Mouse (Mus musculus): Measurements from ENCODE around the gene Ifitm10.

Ifitm10 gene

GRCm38 (mm10) chr7:142391108-142391507, 17.6 kb upstream of the Ifitm10 start:
- no peak for DNase-seq (ENCODE audit: extremely low spot score, low spot score)

DNA sequence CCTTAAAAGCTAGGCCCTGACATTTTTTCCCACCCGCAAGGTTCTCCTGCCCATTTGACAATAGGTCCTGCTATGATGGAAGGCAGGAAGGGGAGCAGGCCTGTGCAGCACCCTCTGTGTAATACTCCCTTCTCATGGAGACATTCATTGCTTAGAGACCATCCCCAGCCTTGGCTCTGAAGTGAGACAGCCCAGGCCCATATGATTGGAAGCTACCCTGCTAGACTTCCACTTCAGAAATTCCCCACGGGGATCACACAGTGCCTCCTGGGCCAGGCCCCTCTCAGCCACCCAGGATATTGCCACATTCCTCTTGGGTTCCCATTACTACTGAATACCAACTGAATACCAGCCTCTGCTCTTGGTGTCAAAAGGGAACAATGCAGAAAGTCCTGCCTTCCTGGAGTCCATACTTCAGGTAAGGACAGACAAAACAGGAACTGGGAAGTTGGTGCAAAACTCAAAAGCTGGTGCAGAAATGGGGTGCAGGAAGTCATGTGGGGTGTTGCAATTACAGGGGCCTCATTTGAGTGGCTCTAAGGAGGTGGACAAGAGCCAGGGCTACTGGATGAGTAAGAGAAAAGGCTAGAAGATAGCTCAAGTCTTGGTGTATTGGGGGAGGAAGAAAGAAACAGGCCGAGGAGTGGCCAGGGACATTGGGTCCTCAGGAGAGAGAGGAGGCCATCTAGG, 16.6 kb upstream of the Ifitm10 start:
- no peak for DNase-seq (ENCODE audit: extremely low spot score, low spot score)

GRCm38 (mm10) chr7:142388740-142389139, 15.2 kb upstream of the Ifitm10 start:
- no peak for DNase-seq (ENCODE audit: extremely low spot score, low spot score)

DNA sequence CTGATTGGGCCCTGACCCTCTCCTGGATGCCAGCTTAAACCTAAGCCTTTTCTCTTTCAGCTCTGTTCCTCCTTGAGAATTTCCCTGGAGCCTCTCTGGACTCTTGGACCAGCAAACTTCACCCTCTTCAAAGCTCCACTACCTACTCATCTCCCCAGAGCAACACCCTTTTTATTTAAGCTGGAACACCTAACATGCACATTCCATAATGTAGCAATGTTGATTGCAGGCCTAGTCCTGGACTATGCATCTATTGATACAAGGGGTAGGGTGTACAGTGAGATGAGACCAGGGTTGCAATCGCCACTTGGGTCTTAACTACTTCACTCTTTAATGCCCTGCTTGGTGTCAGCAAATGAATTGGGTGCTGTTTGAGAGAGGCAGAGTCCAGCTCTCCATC, 14.6 kb upstream of the Ifitm10 start:
- no peak for DNase-seq (ENCODE audit: extremely low spot score, low spot score)

GRCm38 (mm10) chr7:142387419-142388148, 14.0 kb upstream of the Ifitm10 start, which contains the start of gene Ctsd:
Gene Ctsd, minus strand, starts transcription at chr7:142388038.
- peak; percentile 98 for DNase-seq (ENCODE audit: extremely low spot score, low spot score)

DNA sequence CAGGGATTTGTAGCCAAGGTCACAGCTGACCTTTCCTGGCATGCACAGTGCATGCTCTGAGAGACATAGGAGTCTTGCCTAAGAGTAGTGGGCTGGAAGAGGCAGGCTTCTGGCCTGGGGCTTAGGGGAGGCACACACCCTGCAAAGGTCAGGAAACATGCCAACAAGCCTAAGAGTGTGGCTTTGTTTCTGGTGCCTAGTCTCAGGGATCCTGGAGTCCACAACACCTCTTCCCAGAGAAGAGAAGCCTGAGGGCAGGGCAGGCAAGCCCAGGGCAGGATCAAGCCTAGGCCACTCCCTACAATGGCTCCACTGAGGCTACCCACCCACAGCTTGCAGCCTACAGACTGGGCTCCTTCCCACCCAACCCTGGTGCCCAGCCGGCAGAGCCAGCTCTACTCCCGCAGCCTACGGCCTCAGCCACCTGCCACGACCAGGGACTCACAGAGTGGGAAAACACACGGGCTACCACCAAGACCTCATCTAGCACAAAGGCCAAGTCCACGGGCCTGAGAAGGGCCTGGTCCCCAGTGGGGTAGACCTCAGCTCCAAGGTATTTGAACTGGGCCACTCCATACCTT, 13.2 kb upstream of the Ifitm10 start:
- no peak for DNase-seq (ENCODE audit: extremely low spot score, low spot score)

DNA sequence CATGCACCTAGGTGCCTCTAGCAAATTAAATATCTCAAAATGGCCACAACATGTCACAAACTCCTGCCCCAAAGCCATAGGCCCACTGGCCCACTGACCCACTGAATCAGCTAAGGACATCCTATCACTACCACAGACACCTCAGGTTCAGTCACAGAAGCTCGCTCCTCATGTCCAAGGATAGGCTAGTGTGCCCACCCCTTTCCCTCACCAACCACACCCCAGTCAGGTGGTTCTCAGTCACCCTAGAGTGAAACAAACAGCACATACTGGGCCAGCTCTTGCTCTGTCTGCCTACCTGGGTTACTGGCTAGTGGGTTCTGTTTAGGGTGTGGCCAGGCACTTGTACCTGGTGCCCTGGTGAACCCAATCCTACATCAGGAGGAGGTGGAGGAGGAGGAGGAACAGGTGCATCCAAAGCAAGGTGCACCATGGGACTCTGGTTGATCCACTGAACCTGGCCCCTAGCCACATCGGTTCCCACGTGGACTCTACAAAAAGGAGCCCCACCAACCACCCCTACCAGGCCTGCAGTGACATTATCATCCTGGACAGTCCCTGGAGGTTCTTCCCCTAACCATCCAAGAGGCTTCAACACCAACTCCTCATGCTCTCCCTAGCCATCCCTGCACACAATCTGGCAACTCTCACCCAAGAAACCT, 12.3 kb upstream of the Ifitm10 start:
- no peak for DNase-seq (ENCODE audit: extremely low spot score, low spot score)

- DNase-seq (ENCODE audit: extremely low spot score, low spot score), result no peak
Measured at GRCm38 (mm10) chr7:142384306-142384705, 10.8 kb upstream of the Ifitm10 start.

- no peak for DNase-seq (ENCODE audit: extremely low spot score, low spot score)
Measured at GRCm38 (mm10) chr7:142382567-142382966, 9.0 kb upstream of the Ifitm10 start, which contains the start of gene Gm49369. Gene Gm49369, minus strand, starts transcription at chr7:142382667.

DNA sequence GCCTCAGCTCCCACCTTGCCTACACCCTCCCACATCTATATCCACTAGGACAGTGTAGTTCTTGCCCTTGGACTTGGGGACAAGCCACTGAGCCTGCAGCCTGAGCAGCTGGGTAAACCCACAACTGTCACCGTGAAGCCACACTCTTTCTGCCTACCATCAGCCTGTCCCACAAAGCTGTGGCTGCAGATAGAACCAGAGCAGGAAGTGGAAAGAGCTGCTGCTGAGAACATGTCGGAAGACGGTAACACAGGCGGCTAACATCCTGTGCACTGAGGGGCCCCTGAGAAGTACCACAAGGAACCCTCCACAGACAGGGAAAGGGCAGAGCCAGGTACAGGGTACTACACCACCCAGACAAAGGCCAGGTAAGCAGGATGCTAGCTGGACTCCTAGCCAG, 7.6 kb upstream of the Ifitm10 start:
- no peak for DNase-seq (ENCODE audit: extremely low spot score, low spot score)

- DNase-seq (ENCODE audit: extremely low spot score, low spot score), result no peak
Measured at GRCm38 (mm10) chr7:142379186-142379585, 5.6 kb upstream of the Ifitm10 start.

DNA sequence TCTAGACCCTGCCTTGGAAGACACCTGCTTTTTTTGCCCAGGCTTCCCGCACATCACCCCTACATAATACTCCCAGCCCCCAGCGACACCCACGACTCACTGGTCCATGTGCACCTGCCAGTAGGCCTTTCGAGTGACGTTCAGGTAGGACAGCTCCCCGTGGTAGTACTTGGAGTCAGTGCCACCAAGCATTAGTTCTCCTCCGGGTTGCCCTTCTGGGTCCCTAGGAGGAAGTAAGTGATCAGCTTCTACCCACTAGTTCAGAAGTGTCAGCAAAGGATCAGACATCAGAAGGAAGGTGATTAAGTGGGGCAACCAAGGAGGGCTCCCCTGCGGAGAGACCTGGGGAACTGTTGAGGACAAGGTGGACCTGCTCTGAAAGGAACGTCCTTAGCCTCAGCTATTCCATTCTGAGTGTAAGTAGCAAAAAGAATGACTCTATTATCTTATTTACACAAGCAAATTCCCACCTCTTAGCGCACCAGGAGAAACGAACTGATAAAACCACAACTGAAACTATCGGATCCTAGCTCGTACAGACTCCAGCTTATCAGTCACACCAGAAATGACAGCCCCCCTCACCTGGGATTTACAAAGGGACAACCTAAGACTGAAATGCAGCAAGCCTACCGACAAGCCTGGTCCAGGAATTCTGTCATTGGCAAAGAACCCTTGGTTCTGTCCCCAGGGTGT, 3.8 kb upstream of the Ifitm10 start:
- DNase-seq (ENCODE audit: extremely low spot score, low spot score), result no peak

DNA sequence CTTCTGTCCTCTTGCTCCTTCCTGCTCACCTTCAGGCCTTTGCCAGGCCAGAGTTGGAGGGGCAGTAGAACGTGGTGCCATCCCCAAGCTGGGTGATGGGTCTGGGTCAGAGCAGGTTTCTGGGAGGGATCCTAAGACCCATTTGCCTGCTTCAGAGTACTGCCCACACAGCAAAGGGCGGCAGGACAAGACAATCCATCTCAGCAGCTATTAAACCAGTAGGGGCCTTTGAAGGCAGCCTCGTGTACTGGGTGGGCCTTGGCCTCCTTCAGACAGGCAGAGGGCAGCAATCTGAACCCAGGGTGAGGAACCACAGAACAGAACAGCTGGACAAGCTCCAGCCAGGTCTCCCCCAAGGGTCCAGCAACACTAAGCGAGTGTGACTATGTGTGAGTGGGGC, 2.5 kb upstream of the Ifitm10 start:
- DNase-seq (ENCODE audit: extremely low spot score, low spot score), result no peak

DNA sequence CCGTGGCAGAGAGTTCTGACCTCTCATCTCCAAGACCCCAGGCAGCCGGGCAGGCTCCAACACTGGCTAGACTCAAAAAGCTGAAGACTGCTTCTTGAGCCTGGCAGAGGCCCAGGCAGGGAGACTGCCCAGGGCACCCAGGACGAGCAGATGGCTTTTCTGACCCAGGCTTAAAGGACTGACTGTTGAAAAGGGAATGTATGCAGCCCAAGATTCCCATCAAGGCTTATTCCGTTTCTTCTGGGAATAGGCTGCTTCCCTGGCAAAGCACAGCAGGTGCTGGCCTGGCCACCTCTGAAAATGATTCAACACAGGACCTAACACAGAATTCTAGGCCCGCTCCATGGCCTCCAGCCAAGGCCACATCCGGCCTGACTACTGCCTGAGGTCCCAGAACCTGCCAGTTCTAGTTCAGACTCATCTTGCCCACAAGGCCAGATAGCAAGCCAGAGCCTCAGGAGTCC, 1.7 kb upstream of the Ifitm10 start:
- no peak for DNase-seq (ENCODE audit: extremely low spot score, low spot score)

DNA sequence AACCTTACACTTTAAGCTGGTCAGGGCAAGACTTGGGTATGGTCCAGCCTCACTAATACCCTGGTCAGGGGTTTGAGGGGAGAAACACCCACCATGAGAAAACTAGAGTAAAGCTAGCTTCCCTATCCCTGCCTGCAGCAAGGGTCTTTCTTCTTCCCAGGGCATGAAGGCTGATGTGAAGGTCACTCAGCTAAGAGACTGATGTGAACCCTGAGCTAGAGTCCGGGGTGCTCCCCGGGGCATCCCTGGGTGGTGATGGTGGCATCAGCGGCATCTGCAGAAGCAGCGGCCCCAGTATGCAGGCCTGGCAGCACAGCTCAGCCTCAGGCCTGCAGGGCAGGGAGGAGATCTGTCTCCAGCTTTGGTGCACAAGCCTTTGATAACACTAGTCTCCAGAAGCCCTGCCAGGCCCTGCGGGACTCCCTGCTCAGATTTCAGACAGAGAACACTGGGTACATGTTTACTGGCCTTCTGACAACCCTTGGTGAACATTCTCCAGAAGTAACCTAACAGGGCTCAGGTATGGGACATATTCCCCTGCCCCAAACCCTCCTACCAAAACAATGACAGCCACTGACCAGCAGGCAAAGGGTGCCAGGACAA, 961 bp upstream of the Ifitm10 start:
- DNase-seq (ENCODE audit: extremely low spot score, low spot score), result no peak

- DNase-seq (ENCODE audit: extremely low spot score, low spot score), result no peak
Measured at GRCm38 (mm10) chr7:142373039-142373438, 514 bp downstream of the Ifitm10 start.

GRCm38 (mm10) chr7:142371768-142372661, 1.5 kb downstream of the Ifitm10 start:
- peak; percentile 27 for DNase-seq (ENCODE audit: extremely low spot score, low spot score)

GRCm38 (mm10) chr7:142371398-142371767, 2.2 kb downstream of the Ifitm10 start:
- DNase-seq (ENCODE audit: extremely low spot score, low spot score), result no peak

DNA sequence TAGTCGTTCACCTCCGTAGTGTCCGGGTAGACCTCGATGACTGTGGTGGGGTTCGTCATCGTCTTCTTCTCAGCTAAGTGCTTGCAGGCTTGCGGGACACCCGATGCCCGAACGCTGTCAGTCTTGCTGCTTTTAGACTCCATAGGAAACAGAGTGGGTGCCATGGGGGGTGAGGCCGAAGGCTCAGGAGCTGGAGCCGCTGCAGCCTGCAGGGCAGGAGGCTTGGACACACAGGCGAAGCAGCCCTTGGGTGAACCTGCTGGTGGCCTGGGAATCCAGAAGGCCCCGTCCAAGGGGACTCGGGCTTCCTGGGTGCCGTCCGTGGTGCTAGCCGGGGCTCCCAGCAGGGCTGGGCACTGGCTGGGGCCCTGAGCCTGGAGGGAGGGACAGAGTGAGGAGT, 2.6 kb downstream of the Ifitm10 start:
- DNase-seq (ENCODE audit: extremely low spot score, low spot score), result no peak

DNA sequence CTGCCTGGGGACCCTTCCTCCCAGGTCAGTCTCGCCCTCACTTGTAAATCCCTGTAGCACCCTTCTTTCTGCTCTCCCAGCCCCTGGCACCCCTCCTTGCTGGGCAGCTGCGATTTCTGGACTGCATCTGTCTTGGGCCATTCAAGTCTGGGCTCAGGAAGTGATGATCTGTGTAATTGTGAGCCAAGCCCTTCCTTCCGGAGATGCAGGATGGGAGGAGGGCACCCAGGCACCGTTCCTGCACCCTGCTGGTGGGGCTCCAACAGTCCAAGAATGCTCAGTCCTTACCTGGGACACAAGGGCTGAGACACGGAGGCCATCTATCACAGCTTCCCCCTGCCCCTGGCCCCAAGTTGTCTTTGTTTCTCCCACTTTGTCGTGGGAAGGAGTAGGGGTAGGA, 3.7 kb downstream of the Ifitm10 start:
- no peak for DNase-seq (ENCODE audit: extremely low spot score, low spot score)
